In the genomic region with DNA sequence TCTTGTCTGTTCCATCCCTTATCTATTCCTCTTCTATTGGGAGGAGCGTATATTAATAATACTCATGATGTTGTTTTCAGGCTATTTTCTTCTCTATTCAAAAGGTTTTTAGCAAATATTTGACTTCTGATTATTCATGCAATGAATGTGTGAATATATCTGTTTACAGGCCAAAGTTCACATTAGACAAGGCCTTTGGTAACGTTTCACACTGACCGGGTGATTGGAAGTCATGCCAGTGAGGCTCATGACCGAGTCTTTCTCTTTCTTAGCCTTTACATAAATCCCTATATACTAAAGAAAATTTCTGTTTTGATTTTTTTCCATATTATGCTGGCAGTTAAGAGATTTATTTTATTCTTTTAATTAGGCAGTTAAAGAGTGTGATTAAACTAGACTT, we compare ENCODE assay signal across 28 mouse cellular contexts.
"Had no signal": no experiment of that assay in that cellular context is flagged by ENCODE, and none has a peak within 500 bp of the region (broad histone marks: within the 10 kb centered on the region; RNA-seq: fewer than 3 reads in every experiment).

No protein-coding gene starts in this region.

- ATAC-seq: forebrain, embryonic 13.5 days; forebrain, embryonic 14.5 days; forebrain, embryonic 15.5 days; forebrain, embryonic 16.5 days; forebrain, postnatal 0 days had no signal

- H3K4me1 ChIP-seq: embryonic facial prominence, embryonic 10.5 days; embryonic facial prominence, embryonic 12.5 days; embryonic facial prominence, embryonic 13.5 days; embryonic facial prominence, embryonic 15.5 days; forebrain, embryonic 10.5 days; forebrain, embryonic 12.5 days; forebrain, embryonic 13.5 days; forebrain, embryonic 15.5 days had no signal

- H3K4me3 ChIP-seq: embryonic facial prominence, embryonic 10.5 days; embryonic facial prominence, embryonic 12.5 days; embryonic facial prominence, embryonic 13.5 days; embryonic facial prominence, embryonic 15.5 days; erythroblast, embryonic 14.5 days; forebrain, embryonic 10.5 days; forebrain, embryonic 12.5 days; forebrain, embryonic 13.5 days; forebrain, embryonic 15.5 days; gastrocnemius, adult 2 months had no signal

- H3K27ac ChIP-seq: embryonic facial prominence, embryonic 10.5 days; embryonic facial prominence, embryonic 12.5 days; embryonic facial prominence, embryonic 13.5 days; embryonic facial prominence, embryonic 15.5 days; forebrain, embryonic 10.5 days; forebrain, embryonic 12.5 days; forebrain, embryonic 13.5 days; forebrain, embryonic 15.5 days; gastrocnemius, adult 2 months had no signal

- H3K4me2 ChIP-seq: embryonic facial prominence, embryonic 12.5 days; embryonic facial prominence, embryonic 13.5 days; embryonic facial prominence, embryonic 15.5 days; forebrain, embryonic 12.5 days; forebrain, embryonic 13.5 days; forebrain, embryonic 15.5 days had no signal

- DNase-seq: cerebellum, adult 18-20 months; cerebellum, adult 2 months; cerebellum, adult 8-10 months; cerebellum, adult 9-10 months; cerebellum, adult 9-11 months; cerebellum, postnatal 10 days; cerebellum, postnatal 14 days; cerebellum, postnatal 25 days; cerebellum, postnatal 36 days; embryo, embryonic 11 days; forebrain, postnatal 0 days; gastrocnemius, adult 2 months; gastrocnemius, postnatal 10 days; gastrocnemius, postnatal 14 days; gastrocnemius, postnatal 25 days; gastrocnemius, postnatal 36 days; heart, adult 11 months had no signal

- H3K36me3 ChIP-seq: embryonic facial prominence, embryonic 10.5 days; embryonic facial prominence, embryonic 12.5 days; embryonic facial prominence, embryonic 13.5 days; embryonic facial prominence, embryonic 15.5 days; forebrain, embryonic 10.5 days; forebrain, embryonic 12.5 days; forebrain, embryonic 15.5 days had no signal

- H3K9ac ChIP-seq: embryonic facial prominence, embryonic 12.5 days; embryonic facial prominence, embryonic 13.5 days; embryonic facial prominence, embryonic 15.5 days; forebrain, embryonic 12.5 days; forebrain, embryonic 13.5 days; forebrain, embryonic 15.5 days; forebrain, postnatal 0 days had no signal

- H3K27me3 ChIP-seq: embryonic facial prominence, embryonic 12.5 days; embryonic facial prominence, embryonic 13.5 days; embryonic facial prominence, embryonic 15.5 days; forebrain, embryonic 12.5 days; forebrain, embryonic 13.5 days; forebrain, embryonic 15.5 days had no signal

- H3K9me3 ChIP-seq: embryonic facial prominence, embryonic 10.5 days; embryonic facial prominence, embryonic 12.5 days; embryonic facial prominence, embryonic 13.5 days; embryonic facial prominence, embryonic 15.5 days; forebrain, embryonic 10.5 days; forebrain, embryonic 12.5 days; forebrain, embryonic 13.5 days; forebrain, embryonic 15.5 days had no signal
